7 mouse cellular contexts compared by ENCODE assay signal in the genomic region with DNA sequence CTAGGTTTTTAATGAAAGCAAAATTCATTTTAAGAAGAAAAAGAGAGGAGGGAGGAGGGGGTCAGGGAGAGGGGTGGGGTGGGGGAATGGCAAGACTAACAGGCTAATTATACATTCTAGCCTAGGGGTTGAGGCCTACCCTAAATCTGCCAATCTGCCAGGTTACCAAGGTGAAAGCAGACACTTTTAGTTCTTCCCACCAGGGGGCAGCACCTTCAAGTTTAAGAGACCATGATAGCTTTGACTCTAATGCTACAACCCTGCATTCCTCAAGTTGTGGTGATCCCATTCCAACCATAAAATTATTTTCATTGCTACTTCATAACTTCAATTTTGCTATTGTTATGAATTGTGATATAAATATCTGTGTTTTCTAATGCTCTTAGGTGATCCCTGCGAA. TPM values are rescaled to one million over a fixed set of nuclear protein-coding genes. Genes with fewer than 3 reads are reported as not detected.
A peak's percentile ranks its signal among the peaks of the same experiment; 100 is the strongest.
DNase-seq lines count a peak whose midpoint lies in the region.

No protein-coding gene starts in this region.

- DNase-seq in ES-CJ7 (ENCODE audit: low read depth, low spot score): peak; percentile 79
- peak; percentile 43 for DNase-seq in adrenal gland, adult 8-10 months
- DNase-seq in embryo, embryonic 9.5 days (ENCODE audit: extremely low spot score): peak; percentile 61
- DNase-seq in heart, adult 9 months (ENCODE audit: low spot score in 2 of 2): peak; percentile 47 to 75
- peak; percentile 59 for DNase-seq in layer of hippocampus, adult 9-10 months (ENCODE audit: low spot score)
- peak; percentile 85 for DNase-seq in lung, postnatal 25 days (ENCODE audit: low spot score)
- peak; percentile 60 for DNase-seq in skeletal muscle tissue, adult 2 months (ENCODE audit: low read depth, low spot score)

RNA-seq across cellular contexts. Expression of gene Actl9, which starts 6.5 kb away (rescaled TPM):
- not detected for total RNA-seq in adrenal gland, adult 8-10 months (2022)

RNA-seq across cellular contexts. Expression of gene Zfp101, which starts 44.7 kb away (rescaled TPM):
- total RNA-seq in adrenal gland, adult 8-10 months (2022): 1 to 10 TPM; 6.6 to 9.7 (median 8.0) TPM

Comparison
In these comparisons a context has a peak if more than half of its experiments do, and no peak if none do; other contexts are left out.
1. Peak in every context shown above with its lines: DNase-seq.